Mouse (Mus musculus): Measurements from ENCODE around the gene Zfp637.

GRCm38 (mm10) chr6:117888032-117888431 lies 47.1 kb downstream of the Zfp637 start:
- TF ChIP-seq CTCF (IDR thresholded peaks at IDR 0.05; ENCODE audit: borderline replicate concordance, extremely low read depth, insufficient read depth, insufficient read length) (no peak), POLR2A (IDR thresholded peaks at IDR 0.05; ENCODE audit: borderline replicate concordance, extremely low read depth, insufficient read depth, insufficient read length, poor library complexity, severe bottlenecking) (no peak)
